Mouse (Mus musculus): ENCODE data around the gene Tmem120b.
A peak's percentile ranks its signal among the peaks of the same experiment; 100 is the strongest.

The Tmem120b gene

DNA sequence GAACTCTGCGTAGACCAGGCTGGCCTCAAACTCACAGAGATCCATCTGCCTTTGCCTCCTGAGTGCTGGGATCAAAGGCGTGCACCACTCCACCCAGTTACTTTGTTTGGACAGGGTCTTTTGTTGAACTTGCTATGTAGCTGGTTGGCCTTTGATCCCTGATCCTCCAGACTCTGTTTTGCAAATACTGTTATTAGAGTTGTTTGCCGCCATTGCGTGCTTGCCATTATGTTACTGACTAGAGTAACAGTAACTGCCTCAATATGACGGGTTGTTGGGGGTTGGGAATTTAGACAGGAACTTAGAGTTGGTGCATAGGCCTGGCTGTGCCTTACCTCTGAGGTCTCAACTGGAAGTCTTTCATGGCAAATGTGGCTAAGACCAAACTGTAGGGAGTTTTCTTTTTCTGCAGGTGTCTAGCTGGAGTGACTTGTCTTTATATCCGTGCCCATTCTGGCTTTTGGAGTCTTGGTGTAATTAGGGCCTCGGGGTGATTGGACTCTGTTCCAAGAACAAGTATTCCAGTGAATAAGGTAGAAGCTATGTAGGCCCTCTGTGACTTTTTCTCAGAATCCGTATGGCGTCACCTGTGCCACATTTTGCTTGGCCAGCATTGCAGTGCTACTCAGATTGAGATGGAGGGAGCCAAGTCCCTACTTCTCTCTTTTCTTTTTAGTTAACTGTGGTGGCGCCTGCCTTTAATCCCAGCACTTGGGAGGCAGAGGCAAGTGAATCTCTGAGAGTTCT, 22.5 kb downstream of the Tmem120b start:
- peak; percentile 85 for DNase-seq (ENCODE audit: low read depth, low spot score)

DNA sequence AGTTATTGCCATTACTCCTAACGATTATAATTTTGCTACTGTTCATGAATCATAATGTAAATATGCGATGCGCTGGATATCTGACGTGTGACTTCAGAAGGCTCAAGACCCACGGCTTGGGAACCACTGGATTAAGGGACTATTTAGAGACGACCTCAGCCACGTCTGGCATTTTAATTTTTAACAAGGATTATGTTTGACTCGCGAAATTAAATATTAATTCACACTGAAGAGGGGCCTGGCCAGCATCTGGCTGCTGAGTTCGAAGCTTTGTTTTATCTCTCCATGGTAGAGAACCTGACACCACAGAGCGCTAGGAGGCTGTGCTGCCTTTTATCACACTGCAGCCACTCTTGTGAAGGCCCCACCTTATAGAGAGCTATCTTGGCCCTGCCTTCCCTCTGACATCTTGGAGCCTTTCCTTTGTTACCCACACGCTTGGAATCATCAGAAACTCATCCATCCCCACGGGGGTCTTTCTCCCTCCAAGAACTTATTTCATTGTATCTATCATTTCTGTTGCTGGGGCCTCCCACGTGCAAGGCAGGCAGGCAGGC, 24.9 kb downstream of the Tmem120b start:
- DNase-seq (ENCODE audit: low read depth, low spot score), result no peak

DNA sequence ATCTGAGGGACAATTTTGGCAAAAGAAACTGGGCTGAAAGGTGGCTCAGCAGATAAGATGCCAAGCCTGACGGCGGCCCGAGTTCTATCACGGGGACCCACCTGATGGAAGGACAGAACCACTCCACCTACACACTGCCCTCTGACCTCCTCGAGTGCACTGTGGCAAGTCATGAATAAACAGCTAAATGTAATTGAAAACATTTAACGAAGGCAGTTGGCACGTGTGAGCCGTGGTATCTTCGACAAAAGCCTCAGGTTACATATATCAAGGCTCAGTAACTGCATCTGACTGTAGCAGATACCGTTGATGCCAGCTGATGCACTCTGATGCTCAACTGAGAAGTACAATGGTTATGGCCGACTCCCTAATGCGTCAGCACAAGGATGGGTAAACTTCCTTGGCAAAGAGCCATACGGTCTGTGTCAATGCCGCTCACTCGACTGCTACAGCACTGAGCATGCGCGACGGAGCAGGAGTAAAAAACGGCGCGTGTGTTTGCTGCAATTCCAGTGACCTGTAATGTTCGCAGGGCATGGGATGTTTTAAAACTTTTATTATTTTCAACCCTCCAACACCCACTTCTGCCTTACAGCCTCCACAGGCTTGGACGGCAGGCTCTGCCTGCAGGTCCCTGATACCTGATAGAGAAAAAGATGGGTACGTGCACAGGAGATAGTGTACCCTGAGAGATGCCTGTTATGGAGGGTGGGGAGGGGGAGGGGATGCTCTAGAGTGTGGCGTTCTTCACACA, 26.2 kb downstream of the Tmem120b start:
- no peak for DNase-seq (ENCODE audit: low read depth, low spot score)

DNA sequence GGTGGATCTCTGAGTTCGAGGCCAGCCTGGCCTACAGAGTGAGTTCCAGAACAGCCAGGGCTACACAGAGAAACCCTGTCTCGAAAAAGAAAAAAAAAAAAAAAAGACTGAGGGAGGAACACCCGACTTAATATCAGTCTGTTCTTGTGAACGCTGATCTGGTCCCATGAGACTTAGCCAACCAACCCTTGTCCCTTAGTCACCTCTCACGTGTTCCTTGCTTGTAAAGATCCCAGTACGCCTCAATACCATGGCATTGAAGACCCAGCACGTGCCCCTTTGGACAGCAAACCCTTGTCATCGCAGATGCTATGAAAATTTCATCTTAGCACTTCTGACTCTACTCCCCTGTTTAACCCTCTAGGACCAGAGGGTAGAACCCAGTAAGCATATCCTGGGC, 28.1 kb downstream of the Tmem120b start:
- DNase-seq (ENCODE audit: low read depth, low spot score), result no peak

DNA sequence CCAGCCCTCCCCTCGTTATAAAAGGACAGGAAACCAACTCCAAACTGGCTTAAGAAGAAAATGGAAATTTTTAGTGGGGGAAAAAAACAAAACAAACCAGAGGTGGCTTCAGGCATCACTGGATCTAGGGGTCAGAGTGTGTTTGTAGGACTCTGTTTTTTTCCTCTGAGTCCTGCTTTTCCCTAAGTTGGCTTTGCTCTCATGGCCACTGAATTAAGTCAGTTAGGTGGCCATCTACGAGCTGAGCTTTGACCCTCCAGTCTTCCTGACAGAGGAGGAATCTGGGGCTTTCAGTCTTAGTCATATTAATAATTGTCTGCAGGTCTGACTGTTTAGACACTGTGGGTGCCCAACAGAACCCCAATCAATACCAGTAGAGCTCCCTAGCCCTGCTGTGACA, 30.3 kb downstream of the Tmem120b start:
- no peak for DNase-seq (ENCODE audit: low read depth, low spot score)

DNA sequence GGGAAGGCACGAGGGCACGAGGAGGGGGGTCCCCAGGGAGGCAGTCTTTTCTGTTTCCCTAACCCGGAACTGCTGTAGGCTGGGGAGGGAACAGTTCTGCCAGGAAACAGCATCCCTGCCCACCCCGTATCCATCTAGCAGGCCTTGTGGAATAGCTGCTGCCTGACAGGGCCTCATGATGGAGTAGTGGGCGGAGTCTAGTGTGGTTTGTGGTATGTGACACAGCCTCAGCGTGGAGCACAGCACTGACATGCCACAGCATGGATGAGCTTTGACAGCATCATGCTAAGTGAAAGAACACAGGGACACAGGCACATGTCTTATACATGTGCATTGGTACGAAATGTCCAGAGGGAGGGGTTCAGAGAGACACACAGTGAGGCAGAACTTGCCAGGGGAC, 34.2 kb downstream of the Tmem120b start:
- DNase-seq (ENCODE audit: low read depth, low spot score), result no peak

DNA sequence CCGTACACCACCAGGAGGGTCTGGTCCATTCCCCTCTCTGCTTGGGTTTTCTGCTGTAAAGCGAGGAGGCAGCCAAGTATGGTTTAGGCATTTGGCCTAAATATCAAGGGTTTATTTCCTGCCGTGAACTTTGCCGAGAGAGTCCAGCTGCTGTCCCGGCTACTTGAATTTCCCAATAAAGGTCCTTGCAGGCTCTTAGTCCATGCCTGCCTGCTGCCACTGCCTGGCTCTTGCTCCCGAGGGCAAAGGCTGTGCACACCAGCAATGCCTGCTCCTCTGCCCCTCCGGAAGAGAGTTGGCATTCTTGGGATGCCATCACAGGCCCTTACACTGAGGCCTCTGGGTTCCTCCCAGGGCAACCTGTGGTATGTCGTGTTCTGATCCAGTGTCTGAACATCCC, 35.3 kb downstream of the Tmem120b start:
- no peak for DNase-seq (ENCODE audit: low read depth, low spot score)

DNA sequence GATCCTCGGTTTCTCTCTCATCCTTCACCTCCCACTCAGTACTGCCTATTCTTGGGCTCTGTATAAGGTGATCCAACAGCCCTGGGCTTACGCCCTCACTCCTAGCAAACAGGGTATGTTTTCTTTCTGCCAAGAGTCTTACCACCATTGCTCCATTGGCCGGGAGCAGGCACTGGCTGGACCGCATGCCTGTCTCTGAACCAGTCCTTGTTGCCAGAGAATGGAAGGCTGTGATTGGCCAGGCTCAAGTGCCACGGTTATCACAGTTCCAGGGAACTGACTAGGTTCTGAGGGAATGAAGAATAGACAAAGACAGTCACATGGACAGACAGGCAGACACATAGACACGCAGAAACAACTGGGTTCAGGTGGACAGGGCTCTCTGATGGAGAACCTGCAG, 36.6 kb downstream of the Tmem120b start:
- DNase-seq (ENCODE audit: low read depth, low spot score), result no peak

DNA sequence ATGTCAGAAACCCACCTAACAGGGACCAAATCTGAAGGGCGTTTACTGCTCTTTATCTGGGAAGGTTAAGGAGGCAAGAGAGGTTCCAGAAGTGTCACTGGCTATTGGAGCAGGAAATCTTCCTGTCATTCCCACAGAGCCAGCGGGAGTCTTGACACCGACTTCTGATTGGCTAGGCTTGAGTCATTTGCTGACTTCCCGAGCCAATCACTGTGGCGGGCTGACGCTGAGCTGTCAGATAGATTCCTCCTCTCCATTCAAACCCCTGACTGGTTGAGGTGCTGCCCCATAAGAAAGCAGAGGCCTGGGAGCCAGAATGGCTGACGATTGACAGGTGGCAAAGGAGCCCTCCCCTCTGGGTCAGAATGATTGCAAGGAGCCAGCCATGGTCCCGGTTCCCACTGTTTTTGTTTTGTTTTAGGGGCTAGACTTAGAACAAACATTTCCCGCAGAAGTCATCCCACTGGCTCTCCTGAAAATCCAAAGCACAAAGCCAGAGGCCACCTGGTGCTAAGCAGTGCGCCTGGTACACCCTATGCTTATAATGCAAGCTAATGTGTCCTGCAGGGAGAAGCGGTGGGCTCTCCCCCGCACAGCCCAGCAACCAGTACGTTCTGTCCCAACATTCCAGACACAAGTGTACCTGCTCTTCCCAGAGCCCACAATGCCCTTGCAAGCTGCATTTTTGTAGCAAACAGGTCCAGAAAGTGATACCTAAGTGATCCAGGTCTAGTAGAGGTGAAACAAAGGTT, 41.4 kb downstream of the Tmem120b start:
- DNase-seq (ENCODE audit: low read depth, low spot score), result peak; percentile 56

DNA sequence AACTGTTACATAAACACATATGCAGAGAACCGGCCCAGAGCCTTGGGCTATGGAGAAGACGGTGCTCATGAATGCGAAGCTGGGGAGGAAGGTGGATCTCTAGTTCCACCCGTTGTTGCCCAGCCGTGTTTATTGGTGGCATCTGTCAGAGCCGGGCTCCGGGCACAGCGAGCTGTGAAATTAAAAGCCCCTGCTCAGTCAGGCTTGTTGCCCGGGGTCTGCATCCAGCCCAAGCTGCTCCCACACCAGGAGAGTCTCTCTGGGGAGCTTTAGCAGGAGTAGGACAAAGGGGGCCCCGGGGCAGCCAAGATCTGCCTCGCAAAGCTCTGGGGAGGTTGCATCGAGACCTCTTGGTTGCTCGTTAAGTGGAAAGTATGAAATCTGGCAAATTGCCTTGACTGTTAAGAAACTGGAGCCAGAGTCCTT, 42.1 kb downstream of the Tmem120b start:
- no peak for DNase-seq (ENCODE audit: low read depth, low spot score)

DNA sequence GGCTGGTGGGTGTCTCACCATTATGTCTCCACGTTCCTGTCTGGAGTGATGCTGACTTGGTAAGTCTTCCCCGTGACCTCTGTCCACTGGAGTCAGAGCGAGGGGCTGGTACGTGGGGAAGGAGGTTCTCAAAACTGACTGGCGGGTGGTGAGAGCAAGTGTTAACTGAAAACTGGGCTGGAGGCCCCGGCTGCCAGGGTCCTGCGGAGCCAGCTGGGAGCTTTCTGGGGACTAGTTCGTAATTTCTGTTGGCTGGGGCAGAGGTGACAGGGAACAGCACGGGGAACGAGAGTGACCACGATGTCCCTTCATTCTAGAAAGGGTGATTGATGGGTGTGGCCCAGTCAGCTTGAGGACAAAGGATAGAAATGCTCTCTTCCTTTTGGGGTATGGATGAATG, 45.9 kb downstream of the Tmem120b start:
- DNase-seq (ENCODE audit: low read depth, low spot score), result no peak

DNA sequence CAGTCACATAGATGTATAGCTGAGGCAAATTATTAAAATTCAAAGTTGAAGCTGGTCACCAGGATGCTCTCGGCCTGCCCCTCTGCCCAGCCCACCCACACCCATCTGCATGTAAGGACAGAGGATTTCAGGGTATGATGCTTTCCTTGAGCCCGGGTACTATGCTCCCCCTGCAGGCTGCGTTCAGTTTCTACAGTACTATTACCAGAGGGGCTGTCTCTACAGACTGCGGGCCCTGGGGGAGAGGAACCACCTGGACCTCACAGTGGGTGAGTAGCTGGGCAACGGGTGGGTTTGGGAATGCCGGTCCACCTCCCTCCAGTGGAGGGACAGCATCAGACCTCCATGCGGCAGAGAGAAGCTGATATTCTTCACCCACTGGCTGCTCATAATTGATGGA, 46.7 kb downstream of the Tmem120b start:
- peak; percentile 57 for DNase-seq (ENCODE audit: low read depth, low spot score)

DNA sequence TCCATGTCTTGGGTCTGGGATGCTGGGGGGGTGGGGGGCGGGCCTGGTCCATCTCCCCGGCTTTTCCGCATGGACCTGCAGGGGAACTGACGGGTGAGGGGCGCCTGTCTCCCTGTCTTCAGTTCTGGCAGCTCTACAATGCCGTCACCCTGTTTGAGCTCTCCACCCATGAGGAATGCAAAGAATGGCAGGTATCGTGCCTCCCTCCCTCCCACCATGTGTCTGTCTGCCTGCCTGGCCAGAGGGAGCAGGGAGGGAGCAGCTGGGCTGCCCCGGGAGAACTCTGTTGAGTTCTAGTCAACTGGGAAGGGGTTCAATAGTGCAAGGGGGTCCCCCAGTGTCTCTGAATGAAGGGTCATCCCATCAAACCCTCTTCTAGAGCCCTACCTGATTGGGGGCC, 47.9 kb downstream of the Tmem120b start:
- DNase-seq (ENCODE audit: low read depth, low spot score), result no peak

DNA sequence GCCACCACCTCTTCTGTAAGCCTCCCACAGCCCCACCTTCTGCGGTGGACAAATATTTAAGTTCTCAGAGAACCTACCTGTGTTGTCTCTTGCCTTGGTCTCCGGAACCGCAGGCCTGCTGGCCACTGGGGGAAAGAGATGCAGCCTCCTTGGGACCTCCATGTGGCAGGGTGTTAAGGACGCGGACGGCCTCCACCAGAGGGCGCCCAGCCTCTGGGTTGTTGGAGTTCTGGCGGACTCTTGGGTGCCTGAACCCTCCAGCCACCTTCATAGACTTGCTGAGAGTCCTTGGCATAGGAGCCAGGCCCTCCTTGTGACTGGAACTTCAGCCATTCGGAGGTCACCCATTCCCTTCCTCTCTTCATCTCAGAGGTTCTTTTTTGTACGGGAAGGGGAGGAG, 49.0 kb downstream of the Tmem120b start:
- DNase-seq (ENCODE audit: low read depth, low spot score), result peak; percentile 88

DNA sequence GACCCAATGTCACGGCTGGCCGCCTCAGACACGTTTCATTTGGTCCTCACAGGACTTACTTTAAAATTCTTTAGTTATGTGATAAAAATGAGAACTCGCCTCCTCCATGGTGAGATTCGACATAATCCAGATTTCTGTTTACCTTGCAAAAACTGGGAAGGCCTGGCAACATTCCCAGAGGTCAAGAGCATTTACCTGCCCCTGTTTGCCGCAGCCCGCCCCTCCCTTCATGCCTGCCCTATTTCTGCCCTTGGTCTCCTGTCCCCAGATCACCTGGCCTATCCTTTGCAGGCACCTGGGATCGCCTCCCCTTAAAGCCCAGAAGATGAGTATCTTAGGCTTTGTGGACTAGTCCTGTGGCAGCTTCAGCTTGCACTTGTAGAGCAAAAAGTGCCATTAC, 49.6 kb downstream of the Tmem120b start:
- DNase-seq (ENCODE audit: low read depth, low spot score), result no peak

DNA sequence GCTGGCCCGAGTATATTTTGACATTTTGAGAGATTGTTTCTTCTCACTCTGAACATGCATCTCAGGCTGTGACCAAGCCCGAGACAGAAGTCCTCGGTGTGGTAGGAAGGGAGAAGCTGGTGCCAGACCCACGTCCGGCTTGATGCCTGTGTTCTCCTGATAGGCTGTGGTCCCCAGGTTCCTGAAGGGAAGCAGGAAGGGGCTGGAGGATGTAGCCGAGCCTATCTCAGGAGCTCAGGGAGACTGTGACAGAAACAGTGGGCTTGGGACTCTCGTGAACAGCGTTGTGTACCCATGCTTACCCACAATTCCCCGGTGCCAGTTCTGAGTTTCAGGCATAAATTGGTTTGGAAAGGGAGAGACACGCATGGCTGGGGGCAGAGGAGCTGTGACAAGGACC, 50.6 kb downstream of the Tmem120b start:
- DNase-seq (ENCODE audit: low read depth, low spot score), result no peak

DNA sequence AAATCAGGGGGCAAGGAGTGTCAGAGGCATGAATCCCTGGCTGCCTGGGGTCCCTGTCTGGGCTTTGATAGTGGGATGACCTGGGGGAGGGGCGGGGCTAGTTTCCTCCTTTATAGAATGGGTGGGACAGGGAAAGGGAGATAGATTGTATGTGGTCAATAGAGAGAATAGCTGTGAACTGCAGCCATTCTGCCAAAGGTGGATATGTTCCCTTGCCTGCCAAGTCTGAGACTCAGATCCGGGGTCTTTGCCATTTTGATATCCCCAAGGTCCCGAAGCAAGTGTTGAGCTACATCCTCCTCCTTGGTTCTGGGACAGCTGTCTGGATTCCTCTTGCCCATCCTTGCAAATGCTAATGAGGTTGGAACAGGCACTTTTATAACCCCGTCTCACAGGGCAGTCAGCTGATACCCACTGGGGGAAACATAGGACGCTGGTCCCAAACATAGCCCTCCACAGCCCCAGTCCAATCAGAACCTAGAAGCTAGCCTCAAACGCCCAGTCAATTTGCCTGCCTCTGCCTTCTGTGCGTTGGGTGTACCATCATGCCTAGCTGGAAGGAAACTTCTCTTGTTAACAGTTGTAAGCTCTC, 52.5 kb downstream of the Tmem120b start:
- DNase-seq (ENCODE audit: low read depth, low spot score), result peak; percentile 61

DNA sequence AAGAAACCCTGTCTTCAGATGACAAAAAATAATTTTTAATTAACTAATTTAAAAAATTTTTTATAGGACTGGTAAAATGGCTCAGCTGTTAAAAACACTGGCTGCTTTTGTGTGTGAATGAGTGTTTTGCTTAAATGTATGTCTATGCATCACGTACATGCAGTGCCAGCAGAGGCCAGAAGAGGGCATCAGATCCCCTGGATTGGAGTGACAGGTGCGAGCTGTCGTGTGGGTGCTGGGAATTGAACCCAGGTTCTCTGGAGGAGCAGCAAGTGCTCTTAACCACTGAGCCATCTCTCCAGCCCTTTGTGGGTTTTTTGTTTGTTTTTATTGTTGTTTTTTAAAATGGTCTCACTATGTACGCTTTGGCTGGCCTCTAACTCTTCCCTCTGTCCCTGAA, 54.0 kb downstream of the Tmem120b start:
- DNase-seq (ENCODE audit: low read depth, low spot score), result peak; percentile 72

DNA sequence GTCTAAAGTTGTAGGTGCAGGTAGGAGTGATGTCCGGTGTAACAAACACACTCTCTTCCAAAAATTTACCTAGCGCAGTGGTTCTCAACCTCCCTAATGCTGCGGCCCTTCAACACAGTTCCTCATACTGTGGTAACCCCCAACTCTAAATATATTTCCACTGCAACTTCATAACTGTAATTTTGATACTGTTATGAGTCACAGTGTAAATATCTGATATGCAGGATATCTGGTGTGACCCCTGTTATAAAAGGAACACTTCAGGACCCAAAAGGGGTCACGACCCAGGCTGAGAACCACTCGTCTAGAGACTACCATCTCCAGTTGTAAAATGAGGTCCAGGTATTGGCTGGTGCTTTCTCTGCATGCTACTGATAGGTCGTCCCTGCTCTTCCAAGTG, 56.9 kb downstream of the Tmem120b start:
- DNase-seq (ENCODE audit: low read depth, low spot score), result no peak

DNA sequence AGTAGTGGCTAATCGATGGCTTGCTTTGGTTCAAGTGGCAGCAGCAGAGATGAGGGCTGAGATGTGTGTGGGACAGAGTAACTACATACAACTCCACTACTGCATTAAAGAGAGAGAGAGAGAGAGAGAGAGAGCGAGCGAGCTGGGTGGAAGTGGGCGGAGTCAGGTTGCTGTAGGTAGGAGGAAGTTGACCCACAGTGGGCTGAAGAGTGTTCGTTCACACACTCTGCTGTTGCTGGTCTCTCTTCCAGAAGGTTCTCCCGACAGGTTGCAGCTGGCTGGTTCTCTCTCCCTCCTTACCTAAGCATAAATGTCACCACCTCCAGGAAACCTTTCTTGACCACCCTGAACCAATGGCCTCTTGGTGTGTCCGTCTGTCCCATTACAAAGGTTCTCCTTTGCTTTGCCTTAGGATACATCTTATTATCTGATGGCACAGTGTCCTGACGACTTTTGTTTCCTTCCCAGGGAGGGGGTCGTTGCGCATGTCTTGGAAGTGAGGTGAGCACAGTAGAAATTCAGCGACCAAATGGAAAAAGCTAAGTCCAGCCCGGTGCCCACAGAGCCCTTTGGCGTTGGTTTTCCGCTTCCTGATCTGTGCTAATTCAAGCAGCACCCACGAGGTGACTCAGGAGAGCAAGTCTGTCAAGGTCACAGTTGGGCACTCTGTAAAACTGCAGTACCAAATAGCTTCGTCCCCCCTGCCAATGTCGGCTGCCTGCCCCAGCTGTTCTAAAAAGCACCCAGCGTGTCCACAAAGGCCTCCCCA, 57.6 kb downstream of the Tmem120b start:
- DNase-seq (ENCODE audit: low read depth, low spot score), result no peak

DNA sequence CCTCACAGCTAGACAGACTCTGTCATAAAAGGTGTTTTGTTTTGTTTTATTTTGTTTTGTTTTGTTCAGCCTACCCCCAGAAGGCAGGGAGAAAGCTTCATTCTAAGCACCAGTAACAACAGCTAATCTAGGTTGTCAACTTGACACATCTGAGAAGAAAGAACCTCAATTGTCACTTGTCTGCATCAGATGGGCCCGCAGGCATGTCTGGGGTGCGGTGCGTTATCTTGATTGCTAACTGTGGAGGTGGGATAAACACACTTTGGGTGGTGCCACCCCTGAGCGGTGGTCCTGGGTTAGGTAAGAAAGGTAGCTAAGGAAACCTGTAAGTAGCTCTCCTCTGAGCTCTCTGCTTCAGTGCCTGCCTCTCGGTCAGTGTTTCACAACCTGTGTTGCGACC, 58.8 kb downstream of the Tmem120b start:
- DNase-seq (ENCODE audit: low read depth, low spot score), result no peak
